Mouse (Mus musculus) cerebellum, adult 2 months (tissue): ENCODE results near the gene Unc13d.

Source experiments
- CTCF ChIP-seq: fragments of 200-500 bp; IDR thresholded peaks from 2 replicates; pipeline ENCODE4 v1.5.1; 2011; ENCODE audit warnings: low read depth, mild to moderate bottlenecking, control low read depth, low read length, moderate library complexity, borderline replicate concordance; ENCODE audit not compliant: insufficient read depth
- POLR2A ChIP-seq: fragments of 200-500 bp; IDR thresholded peaks from 2 replicates; pipeline ENCODE4 v1.6.1; 2011; ENCODE audit warnings: low read length, control low read depth, borderline replicate concordance; ENCODE audit not compliant: insufficient read depth

DNA sequence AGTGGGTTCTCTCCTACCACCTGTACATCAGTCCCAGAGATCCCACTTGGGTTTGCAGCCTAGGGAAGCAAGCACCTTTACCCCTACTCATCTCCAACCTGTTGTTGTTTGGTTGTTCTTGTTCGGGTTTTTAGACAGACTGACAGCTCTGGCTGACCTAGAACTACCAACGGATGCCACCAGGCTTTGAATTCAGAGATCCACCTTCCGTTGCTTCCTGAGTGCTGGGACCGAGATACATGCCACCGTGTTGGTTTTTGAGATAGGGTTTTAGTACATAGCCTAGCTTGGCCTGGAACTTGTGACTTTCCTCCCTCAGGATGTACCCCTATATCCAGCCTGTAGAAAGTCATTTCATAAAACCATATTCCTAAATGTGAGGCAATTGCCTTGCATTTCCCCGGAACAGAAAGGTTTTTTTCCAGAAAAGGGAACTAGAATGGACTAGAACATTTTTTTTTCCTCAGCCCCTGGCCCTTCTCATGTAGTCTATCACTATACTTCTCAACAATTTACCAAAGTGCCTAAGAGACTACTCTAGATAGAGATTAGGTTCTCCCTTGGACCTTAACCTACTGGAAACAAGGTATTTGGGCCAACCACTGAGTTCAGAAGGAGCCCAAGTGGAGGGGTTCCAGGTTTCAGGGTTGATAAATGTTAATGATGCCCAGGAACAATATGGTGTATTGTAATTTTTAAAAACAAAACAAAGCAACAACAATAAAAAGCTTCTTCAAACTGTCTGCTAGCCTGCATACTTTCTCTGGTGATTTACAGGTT is 48.5 kb downstream of the Unc13d start:
- TF ChIP-seq POLR2A = no peak
- no peak for TF ChIP-seq CTCF
